Mouse (Mus musculus) embryo, embryonic 11.5 days (tissue): ENCODE data around the gene Rho.

ENCODE experiments used
- DNase-seq: peaks from one replicate; pipeline ENCODE4 v3.0.0-alpha.2; 2012; ENCODE audit warnings: low read depth, low spot score

Rho gene

GRCm38 (mm10) chr6:115931639-115932038, at the start of gene Rho:
Gene Rho, plus strand, starts transcription at chr6:115931748.
- DNase-seq, result no peak

DNA sequence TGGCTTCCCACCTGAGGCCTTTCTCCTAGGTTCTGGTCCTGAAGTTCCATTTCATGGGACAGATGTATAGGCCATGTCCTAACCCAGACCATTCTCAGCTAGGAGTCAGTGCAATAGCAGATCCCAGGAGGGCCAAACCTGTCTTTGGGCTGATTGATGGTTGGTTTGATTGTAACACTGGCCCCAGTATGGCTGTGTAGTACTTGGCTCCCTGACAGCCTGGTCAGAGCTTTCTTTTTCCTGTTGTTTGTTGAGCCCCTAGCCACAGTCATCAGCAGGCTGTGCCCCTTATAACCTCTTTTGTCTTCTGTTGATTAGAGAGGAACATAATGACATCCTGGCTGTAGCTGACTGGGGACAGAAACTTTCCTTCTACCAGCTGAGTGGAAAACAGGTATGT, 47.5 kb upstream of the Rho start:
- DNase-seq, result no peak

DNA sequence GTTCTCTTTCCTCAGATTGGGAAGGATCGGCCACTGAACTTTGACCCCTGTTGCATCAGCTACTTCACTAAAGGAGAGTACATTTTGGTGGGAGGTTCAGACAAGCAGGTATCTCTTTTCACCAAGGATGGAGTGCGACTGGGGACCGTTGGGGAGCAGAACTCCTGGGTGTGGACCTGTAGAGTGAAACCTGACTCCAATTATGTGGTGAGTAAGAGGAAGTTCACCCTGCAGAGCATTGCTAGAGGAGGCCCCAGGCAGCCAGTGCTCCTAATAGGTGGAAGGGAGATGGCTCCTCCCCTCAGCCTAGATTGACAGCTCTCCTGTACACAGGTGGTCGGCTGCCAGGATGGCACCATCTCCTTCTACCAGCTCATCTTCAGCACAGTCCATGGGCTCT, 44.7 kb upstream of the Rho start:
- DNase-seq, result no peak

DNA sequence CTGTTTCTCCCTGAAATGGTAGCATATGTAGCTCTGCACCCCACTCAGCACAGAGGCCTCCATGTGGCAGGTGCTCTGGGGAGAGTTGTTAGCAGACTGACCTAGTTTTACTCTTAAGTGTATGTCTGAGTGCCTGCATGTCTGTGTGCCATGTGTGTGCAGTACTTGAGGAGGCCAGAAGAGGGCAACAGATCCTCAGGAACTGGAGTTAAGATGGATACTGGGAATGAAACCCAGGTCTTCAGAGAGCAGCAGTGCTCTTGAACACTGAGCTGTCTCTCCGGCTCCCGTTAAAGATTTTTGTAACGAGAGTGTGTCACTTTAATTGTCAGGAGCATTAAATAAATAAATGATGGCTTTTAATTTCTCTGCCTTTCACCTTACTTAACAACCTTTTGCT, 43.3 kb upstream of the Rho start:
- DNase-seq, result no peak

- no peak for DNase-seq
These were observed 40.9 kb upstream of the Rho start for GRCm38 (mm10) chr6:115890601-115891000.

DNA sequence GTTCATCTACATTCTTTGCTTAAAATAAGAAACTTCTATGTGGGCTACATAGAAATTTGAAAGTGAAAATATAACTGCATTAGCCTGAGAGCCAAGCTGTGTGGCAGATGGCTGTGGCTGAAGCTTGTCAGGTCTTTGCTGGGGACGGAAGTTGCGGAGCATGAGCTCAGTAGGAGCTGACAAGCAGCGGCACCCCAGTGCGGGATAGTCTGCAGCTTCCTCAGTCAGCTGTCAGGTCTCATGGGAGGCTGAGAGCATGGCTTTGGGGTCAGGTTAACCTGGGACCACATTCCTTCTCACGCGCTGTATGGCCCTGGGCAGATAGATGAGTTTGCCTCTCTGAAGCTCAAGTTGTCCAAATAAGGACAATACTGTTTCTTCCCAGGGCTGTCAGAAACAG, 40.5 kb upstream of the Rho start:
- DNase-seq, result no peak

DNA sequence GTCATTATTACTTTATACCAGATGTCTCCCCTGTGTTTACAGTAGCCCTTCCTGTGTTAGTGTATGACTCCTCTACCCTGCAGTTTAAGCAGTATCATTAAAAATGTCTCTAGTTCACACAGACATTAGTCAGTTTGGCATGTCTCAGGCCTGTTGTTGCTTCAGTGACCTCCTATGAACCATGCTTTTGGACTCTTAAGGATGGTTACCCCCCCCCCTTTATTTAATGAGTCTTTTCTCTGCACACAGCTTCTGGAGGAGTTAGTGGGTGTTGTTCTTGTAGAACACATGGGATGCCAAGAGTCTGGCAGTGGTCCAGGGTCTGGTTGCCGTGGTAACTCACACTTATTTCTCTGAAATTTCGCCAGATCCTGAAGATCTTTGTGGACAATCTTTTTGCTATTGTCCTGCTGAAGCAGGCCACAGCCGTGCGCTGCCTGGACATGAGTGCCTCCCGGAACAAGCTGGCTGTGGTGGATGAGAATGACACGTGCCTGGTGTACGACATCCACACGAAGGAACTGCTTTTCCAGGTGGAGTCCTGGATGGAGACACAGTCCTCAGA, 40.0 kb upstream of the Rho start:
- DNase-seq, result no peak

DNA sequence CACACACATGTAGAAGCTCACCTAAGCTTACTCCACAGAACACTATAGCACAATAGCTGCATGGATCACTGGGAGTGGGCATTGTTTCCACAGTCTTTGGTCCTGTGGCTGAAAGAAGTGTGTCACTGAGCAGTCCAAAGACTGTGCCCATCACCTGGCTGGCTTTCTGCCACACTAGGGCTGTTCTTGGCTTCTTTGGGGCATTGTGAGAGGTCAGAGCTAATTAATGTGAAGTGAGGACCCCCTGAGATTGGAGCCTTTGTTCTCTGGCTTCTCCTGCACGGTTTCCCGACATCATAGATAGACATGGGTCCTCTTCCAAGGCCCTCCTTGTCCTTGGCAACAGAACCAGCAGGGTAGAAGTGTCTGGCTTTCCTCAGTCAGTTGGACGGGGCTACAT, 39.2 kb upstream of the Rho start:
- no peak for DNase-seq

DNA sequence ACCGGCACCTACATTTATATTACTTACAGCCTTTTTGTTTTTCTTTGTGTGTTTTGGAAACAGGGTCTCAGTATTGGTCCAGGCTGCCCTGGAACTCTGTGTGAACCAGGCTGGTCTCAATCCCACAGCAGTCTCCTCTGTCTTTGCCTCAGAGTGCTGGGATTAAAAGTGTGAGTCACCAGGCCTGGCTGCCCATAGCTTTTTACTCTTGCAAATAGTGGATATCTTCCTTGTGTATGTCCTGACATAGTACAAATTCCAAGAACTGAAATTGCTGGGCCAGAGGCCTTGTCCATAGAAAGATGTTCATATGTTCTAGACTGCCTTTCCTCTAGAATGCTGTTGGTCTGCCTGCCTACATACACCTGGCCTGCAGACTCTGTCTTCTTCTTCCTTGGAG, 35.2 kb upstream of the Rho start:
- no peak for DNase-seq

DNA sequence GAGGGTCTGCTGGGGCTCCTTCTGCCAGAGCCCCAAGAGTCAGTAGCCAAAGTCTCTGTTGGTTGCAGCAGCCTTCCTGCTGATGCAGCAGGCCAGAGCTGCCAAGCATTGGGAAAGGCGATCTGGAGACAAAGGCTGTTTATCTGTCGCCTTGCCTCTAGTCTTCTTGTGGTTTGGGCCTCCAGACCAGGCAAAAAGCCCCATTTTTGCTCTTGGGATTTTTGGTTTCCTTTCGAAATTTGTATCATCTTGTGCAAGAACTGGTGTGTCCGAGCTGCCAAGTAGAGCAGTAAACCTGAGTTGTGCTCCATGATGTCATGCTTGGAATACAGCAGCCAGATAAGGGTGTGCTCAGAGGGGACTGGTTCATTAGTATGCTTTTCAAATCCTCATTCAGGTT, 34.4 kb upstream of the Rho start:
- DNase-seq, result no peak

- DNase-seq, result no peak
These were observed 33.5 kb upstream of the Rho start for GRCm38 (mm10) chr6:115897926-115898520.

- no peak for DNase-seq
These were observed 30.5 kb upstream of the Rho start for GRCm38 (mm10) chr6:115901062-115901461.

DNA sequence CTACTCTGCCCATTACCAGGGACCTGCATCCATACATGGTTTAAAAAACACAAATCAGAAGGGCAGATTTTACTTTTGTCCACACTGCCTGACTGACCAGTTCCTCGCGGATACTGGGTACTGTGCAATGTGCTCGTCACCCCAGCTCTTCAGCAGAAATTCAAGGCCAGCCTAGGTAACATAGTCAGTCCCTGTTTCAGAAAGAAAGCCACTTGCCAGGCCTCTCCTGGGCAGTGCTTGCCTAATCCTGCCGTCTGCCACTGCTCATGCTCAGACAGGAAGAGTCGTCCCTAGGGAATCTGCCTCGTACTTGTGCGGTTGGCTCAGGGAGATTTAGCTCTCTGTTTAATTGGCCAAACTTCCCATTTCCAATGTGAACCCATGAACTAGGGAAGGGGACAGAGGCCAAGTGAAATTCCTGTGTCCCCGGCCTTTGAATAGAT, 30.0 kb upstream of the Rho start:
- DNase-seq, result no peak

DNA sequence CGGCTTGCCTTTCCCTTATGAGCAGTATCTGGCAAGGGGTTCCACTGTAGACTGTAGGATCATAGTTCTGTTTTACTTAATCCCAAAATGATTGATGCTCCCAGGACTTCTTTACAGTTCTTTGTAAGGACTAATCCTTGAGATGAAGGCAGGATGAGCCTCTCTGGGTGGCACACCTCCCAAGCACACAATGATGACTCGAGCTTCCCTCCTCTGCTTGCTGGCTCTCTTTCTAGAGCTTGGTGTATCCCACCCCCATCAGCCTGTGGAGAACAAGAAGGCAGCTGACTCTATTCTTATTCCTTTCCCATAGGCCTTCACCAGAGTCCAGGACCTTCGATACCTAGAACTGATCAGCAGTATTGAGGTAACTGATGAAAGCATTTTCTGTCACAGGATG, 29.0 kb upstream of the Rho start:
- DNase-seq, result no peak

GRCm38 (mm10) chr6:115905568-115905967, 26.0 kb upstream of the Rho start:
- DNase-seq, result no peak

- no peak for DNase-seq
These were observed 25.1 kb upstream of the Rho start for GRCm38 (mm10) chr6:115906455-115906854.

- DNase-seq, result no peak
These were observed 24.7 kb upstream of the Rho start for GRCm38 (mm10) chr6:115906871-115907270.

DNA sequence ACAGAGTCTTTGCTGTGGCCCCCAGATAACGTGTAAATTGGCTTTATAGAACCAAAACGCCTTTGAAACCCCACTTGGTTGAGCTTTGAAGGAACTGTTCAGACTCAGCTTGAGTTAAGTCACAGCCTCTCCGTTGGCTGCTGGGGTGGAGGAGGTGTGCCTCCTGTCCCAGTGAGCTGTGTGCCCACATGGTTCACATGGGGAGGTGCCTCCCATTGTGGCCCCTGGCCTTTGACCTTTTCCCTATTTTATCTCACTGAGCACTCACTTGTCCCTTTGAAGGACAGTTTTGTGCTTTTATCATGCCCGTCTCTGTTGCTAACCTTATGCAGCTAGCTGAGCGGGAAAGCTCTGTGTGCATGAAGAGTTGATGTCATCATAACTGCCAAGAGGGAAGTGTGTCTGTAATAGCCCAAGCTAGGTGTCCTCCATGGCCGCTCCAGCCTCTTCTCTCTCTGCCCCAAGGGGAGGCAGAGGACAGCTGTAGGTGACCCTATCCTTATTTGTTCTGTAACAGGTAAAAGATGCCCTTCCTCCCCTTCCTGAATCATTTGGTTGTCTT, 23.0 kb upstream of the Rho start:
- no peak for DNase-seq

GRCm38 (mm10) chr6:115909052-115909451, 22.5 kb upstream of the Rho start:
- no peak for DNase-seq

GRCm38 (mm10) chr6:115909940-115910339, 21.6 kb upstream of the Rho start:
- no peak for DNase-seq

GRCm38 (mm10) chr6:115911763-115912162, 19.8 kb upstream of the Rho start:
- no peak for DNase-seq

GRCm38 (mm10) chr6:115913482-115913881, 18.1 kb upstream of the Rho start:
- DNase-seq, result no peak

DNA sequence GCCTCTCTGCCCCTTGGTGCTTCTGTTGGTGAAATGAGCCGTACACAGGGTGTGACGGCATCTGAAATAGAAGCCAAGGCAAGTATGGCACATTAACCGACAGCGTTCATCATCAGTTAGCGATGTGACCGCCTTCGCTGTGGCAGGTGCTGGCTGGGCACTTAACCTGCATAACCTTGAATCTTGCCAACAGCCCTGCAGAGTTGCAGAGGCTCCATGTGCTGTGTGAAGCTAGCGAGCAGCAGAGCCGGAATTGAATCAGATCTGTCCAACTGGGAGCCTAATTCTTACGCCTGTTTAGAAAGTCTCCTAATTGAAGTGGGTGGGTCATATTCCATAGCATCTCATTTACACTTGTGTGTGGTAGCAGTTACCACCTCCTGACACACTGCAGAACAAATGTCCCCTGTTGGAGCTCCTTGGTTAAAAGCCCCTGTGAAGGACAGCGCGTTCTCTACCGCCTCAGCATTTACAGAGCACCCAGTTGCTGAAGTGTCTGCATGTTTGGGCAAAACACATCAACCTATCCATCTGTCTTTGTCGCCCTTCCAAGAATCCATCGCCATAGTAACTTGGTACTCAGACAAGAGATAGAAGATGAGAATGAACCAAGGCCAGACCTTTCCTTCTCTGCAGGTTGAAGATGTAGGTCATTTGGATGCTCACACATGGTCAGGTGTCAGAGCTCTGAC, 16.9 kb upstream of the Rho start:
- no peak for DNase-seq
